Mouse (Mus musculus): Measurements from ENCODE around the gene Zdhhc23.

Gene Zdhhc23

DNA sequence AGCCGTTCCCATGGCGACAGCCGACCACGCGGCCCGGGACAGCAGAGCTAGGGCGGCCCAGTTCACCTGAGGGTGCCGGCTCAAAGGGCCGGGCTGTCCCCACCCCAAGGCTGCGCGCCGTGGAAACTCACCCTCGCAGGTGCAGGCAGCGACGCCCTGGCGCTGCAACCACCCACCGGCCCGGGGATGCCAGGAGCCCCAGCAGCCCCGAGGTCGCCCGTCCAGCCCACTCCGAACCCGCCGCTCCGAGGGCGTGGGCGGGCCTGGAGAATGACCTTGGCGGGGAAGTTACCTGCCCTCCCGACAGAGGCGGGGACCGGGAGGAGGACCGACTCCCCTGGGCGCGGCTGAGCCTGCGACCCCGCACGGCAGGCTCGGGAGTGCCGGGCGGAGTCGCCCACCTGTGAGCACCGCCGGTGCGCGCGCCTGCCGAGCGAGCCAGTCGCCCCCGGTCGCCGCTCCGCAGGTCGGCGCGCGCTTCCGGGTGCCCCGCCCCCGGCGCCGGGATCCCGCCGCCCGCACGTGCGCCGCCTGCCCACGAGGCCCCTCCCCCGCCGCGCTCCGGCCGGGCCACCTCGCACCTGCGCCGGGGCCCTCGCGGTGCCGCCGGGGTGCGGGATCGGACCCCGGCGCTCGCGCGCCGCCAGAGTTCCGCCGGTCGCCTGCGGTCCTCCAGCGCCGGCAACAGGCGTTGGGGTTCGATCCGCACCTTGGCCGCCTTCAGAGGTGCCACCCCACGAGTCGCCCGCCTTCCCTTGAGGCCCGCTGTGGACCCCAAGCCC lies at the start of gene Zdhhc23:
Gene Zdhhc23, minus strand, starts transcription at position 464 of the 782 bp plus-strand sequence.
- peak; percentile 42 to 62 for DNase-seq

GRCm38 (mm10) chr16:44029273-44029672 lies 49.7 kb upstream of the Zdhhc23 start:
- no peak for DNase-seq

- DNase-seq, result no peak
Observed at GRCm38 (mm10) chr16:44026822-44027221, 47.2 kb upstream of the Zdhhc23 start.

DNA sequence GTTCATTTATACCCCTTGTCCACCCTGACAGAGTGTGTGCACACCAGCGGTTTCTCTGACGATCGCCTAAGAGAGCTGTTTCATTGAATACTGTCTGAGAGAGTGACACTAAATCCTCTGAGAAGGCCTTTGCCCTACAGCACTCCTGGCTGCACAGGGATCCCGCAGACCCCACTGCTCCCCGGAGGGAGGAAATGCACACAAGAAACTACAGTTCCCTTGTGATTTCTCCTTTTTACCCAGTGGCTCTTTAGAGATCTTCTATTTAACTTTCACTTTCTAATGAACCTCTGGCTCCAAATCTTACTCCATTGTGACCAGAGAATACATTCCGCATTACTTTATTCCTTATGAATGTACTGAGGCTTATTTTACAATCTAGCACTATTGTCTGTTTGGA lies 46.6 kb upstream of the Zdhhc23 start:
- DNase-seq, result no peak

DNA sequence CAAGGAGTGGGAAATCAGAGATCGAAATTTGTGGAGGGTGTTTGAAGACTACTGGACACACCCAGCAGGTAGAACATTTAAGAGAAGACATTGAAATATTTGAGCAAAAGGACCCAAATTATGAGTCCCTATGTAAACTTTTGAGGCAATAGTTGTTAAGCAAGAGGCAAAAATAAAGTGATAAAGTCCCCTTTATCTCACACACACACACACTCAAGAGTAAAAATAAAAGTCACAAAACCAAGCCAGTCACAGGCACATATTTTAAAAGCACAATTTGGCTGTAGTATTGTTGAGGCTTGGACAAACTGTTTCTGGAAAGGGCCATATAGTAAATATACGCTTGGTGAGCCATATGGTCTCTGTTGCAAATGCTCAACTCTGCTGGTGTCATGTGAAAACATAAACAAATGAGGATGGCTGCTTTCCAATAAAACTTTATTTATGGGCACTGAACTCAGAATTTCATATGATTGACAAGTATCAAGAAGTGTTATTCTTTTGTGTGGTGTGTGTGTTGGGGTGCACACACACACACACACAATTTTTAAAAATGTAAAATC lies 39.5 kb upstream of the Zdhhc23 start:
- no peak for DNase-seq

DNA sequence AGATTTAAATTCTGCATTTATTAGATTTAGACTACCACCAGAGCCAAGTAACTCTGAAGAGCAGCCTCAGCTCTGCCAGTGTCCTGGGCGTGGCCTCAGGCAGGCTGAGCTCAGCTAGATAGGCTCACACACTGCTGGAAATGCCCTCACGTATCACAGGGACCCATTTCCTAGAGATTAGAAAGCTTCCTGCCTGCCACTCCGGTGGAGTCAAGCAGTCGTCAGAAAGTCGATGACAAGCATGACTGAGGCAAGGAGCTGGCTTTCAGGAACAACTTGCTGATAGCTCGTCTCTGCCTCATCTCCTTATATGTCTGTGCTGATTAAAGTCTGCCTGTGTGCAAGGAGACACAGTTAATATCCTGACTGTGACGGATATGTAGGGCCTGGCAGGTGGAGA lies 38.8 kb upstream of the Zdhhc23 start:
- no peak for DNase-seq

GRCm38 (mm10) chr16:44017707-44018106 lies 38.1 kb upstream of the Zdhhc23 start:
- DNase-seq, result no peak

GRCm38 (mm10) chr16:44016164-44016563 lies 36.6 kb upstream of the Zdhhc23 start:
- DNase-seq, result no peak

DNA sequence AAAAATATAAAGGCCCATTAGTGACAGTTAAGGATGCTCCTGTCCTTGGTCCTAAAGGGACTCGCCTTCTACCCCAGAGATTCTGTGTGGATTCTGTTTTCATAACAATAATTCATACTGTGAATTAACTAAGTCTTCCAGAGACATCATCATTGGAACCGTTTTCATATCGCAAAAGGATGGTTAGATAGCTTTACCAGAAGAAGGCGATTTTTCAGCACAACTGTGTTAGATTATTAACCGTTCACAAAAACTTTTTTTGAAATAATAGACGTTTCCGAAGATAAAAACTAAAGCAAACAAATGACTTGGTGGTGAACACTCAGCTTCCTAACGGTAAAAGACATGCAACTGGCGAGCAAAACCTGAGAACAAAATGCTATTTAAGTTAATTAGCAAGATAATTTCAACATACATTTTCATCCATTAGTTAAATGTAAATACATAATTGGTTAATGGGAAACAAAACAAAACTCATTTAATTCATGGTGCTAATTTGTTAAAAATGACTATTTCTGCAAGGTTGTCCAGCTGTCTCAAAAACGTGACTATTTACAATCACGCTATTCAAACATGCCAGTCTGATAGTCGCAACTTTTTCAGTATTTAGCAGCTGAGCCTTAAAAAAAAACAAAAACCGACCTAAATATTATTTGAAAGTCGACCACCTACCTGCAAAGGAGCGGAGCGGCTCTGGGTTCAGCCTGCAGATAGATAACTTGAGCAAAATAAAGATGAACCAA lies 36.0 kb upstream of the Zdhhc23 start:
- DNase-seq, result no peak

GRCm38 (mm10) chr16:44011010-44011409 lies 31.4 kb upstream of the Zdhhc23 start:
- no peak for DNase-seq

DNA sequence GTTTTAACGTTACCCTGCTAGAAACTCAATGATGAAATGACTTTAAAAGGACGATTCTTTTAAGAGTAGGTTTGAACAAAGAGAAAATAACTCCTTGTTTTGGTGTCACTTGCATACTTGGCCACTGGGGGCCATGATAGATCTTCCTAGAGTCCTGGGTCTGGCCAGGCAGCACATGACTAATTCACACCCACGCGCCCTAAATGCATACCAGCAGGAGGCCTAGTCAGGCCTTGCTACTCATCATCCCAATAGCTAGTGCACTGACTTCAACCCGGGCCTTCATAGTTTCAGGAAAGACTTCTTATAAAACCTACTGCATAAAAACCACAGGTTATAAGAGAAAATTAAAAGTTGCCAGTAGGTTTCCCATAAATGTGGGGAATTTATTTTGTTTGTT lies 22.5 kb upstream of the Zdhhc23 start:
- DNase-seq, result peak; percentile 13 to 15

- peak; percentile 79 to 84 for DNase-seq
Observed at GRCm38 (mm10) chr16:43999541-43999940, 19.9 kb upstream of the Zdhhc23 start.

DNA sequence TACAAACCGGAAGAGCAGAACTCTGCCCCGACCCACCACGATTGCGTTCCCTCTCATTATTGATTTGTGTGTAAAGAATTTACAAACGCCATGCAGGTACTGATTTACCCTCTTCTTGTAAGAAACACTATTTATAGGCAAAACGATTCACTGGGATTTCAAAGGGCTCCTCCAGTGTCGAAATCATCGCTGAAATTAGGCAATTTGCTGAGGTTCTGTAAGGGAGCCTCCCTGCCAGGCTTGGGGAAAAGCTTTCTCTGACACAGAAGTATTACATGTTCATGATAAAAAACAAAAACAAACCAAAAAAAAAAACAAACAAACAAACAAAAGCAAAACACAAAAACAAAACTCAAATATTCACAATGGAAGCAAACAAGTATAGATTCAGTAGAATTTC lies 19.5 kb upstream of the Zdhhc23 start:
- DNase-seq, result no peak

DNA sequence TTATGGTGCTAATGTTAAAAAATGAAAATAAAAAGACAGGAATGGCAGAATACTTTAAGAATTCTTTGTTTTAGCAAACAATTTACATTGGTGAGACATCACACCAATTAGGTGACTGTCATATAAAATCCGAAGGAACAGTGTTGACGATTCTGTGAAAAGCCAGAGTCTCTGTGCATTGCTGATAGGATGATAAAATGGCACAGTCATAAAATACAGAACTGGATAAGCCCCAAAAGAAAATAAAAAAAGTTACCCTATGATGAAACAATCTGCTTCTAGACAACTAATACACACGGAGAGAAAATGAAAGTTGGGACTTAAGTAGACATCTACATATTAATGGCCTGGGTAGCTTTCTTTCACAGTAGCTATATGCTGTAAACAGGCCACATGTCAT lies 15.0 kb upstream of the Zdhhc23 start:
- DNase-seq, result no peak

GRCm38 (mm10) chr16:43986299-43986698 lies 6.7 kb upstream of the Zdhhc23 start:
- no peak for DNase-seq

- no peak for DNase-seq
Observed at GRCm38 (mm10) chr16:43980110-43980609, 569 bp upstream of the Zdhhc23 start.

DNA sequence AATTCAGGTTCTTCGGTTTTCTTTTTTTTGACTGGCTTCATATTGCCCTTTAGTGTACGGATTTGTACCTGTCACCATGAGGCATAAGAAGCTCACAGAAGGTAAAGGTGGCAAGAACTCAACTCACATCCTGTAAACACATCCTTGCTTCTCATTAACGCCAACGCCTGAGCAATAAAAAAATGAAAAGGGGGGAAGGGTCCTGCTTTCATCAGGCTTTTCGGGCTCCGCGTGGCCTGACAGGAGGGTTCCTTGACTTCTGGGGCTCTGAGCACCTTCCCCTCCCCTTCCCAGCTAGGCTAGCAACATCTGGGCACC lies 622 bp downstream of the Zdhhc23 start:
- no peak for DNase-seq

GRCm38 (mm10) chr16:43973606-43974220 lies 5.9 kb downstream of the Zdhhc23 start:
- no peak for DNase-seq

DNA sequence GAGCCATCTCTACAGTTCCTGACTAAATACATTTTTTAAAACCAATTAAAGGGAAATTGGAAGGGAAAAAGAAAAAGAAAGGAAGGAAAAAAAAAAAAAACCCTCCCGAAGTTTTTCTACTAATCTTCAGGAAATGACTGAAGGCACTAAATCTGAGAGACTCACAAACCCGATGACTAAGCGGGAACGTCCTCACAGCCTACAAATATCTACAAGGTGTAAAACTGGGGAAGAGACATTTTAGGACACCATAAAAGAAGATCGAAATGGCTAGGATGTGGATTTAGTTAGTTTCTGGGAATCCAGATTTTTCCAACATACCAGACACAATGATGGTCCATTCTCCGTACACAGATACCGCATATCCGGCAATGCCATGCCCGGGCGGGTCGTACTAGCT lies 6.4 kb downstream of the Zdhhc23 start:
- DNase-seq, result no peak

DNA sequence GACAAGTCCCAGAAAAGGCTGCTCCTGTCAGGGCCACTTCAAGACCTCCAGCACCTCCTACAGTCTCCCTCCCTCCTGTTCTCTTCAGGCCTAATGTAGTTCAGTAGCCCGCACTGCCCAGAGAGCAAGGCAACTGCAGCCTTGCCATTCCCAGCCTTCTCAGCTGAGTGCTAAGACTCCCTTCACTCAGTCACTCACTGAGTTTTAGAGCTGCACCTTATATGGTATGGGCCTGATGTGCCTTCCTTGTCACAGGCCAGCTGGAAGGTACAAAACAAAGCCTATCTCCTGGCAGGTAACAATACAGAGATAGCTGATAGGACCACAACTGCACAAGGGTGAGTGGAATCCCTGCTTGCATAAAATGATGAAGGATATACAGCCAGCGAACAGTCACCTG lies 7.2 kb downstream of the Zdhhc23 start:
- no peak for DNase-seq

DNA sequence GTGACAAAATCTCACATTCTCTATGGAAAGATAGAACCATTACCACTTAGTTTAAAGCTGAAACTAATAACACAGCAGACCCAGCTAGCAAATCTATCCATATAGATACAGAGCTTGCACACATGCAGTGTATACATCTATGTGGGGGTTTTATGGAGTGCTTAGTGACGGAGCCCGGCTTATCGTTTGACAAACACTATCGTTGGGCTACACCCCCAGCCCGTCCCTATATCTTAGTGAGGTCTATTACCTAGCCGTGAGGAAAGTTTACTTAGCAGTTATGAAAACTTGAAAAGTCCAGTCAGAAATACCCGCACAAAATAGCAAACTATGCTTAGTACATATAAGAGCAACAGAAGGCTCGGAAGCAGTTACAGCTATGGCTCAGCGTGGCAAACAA lies 7.8 kb downstream of the Zdhhc23 start:
- DNase-seq, result no peak

- DNase-seq, result no peak
Observed at GRCm38 (mm10) chr16:43971189-43971588, 8.4 kb downstream of the Zdhhc23 start.

GRCm38 (mm10) chr16:43970426-43970825 lies 9.2 kb downstream of the Zdhhc23 start:
- no peak for DNase-seq

Measured in cerebellum, postnatal 10 days (tissue).